Mouse (Mus musculus): ENCODE data around the gene Aldh1l1.

Aldh1l1 gene

DNA sequence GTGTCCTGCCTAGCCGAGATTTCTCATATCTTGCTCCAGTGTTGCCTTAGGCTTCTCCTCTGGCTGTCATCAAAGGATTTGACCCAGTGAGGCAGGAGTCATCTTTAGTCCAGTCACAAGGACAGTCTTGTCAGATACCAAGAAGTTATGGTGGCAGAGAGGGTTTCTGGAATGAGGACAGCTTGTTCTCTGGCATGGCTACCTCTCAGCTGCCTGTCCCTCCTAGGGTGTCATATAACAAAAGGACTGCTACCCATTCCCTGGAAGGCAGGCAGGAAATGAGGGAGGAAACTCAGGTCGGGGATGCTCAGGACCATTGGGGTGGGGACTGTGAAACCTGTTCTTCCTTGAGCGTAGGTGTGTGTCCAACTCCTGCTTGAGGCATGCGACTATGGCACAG lies 14.1 kb upstream of the Aldh1l1 start:
- DNase-seq (ENCODE audit: low read depth, low spot score) = no peak

DNA sequence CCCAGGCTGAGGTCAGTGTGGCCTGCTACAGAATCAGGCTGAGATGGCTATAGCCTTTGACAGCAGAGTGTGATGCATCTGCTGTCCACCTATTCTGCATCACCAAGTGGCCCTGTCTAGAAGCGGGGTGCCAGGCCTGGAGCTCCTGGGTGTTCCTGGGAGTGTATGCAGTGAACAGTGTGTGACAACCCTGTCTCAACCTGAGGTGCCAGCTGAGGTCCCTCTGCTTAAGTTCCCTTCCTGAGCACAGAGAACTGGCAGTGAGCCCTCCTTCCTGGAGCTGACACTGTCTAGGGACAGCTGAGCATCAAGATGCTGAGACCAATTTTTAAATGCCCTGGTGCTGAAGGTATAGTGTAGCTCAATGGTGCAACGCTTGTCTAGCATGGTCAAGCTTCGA lies 13.5 kb upstream of the Aldh1l1 start:
- DNase-seq (ENCODE audit: low read depth, low spot score) = no peak

DNA sequence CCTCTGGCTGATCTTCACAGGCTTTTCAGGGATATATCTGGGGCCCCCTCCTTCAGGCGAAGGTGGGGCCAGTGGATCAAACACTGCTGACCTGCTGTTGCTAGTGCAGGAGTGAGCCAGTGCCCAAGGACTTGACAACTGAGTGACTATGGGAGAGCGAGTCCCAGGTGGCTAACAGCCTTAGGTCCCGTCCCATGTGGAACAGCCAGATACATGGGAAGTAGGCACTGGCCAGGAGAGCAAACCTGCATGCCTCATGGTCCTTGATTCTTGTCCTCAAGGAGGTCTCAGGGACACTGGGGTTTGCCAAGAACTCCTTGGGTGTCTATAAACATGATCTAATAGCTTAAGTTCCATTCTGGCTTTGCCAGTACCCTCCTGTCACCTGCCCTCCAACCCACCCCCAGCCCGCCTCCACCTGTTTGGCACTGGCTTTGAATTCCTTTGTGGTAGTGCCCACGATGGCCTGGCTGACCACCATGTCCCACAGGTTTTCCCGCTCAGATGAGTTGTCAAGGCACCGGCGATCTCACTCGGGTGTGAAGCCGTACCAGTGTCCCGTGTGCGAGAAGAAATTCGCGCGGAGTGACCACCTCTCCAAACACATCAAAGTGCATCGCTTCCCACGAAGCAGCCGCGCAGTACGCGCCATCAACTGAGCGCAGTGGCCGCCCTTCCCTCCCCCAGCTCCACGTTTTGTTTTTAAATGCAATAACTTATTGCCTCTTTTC lies 12.4 kb upstream of the Aldh1l1 start:
- no peak for DNase-seq (ENCODE audit: low read depth, low spot score)

DNA sequence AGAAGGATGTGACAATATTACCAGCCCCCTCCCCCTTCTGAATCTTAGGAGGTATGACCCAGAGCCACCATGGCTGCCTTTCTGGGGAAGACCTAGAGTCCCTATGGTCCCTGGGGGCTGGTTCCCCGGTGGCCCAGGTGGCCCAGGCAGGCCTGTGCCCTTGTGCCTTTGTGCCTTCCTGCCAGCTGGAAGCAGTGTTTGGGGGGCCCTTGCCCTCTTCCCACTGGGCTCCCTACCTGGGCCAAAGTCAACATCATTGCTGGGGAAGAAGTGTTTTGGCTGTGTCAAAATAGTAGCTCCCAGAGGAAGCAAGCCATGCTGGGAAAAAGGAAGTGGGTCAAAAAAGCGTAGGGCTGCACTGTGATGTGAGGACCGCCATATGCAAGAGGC lies 11.9 kb upstream of the Aldh1l1 start:
- no peak for DNase-seq (ENCODE audit: low read depth, low spot score)

DNA sequence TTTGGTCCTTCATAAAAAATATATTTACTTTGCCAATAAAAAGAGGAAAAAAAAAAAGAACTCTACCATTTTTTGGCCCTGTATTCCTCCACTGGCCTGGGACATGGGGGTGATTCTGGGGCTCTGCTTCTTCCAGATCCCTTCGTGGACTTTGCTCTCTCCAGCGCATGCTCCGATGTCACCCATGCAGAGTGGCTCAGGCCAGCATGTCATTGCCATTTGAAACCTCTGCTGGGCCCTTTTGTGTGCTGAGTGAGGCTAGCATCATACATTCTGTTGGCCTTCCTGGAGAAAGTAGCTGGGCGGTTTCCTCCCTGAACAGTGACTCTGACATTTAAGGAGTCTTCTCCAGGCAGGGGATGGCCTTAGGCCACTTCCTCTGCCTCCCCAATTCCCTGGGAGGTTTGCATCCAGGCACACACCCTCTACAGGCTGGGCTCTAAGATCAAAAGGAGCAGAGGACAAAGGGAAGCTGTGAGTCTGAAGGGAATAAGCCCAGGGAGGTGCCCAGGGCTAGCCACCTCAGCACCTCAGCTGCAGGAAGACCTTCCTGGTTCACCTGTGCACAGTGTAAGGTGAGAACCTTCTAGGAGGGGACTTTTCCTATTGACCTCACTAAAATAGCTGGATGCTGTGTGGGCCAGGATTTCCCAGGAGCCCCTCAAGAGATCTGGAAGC lies 10.9 kb upstream of the Aldh1l1 start:
- no peak for DNase-seq (ENCODE audit: low read depth, low spot score)

DNA sequence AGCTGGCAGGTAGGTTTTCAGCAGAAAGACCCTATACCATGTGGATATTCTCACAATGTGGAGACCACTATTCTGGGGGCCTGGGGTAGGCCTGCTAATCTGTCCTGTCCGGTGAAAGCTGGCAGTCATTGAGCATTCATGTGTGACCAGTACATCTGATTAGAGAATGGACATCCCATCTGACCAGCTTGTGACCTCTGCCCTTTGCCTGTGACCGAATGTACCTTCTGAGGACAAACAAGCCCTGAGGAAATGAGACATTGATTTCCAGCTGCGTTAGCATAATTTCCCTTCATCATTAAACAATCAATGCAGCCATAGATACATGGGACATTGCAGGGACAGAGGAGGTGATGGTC lies 10.4 kb upstream of the Aldh1l1 start:
- DNase-seq (ENCODE audit: low read depth, low spot score) = no peak

DNA sequence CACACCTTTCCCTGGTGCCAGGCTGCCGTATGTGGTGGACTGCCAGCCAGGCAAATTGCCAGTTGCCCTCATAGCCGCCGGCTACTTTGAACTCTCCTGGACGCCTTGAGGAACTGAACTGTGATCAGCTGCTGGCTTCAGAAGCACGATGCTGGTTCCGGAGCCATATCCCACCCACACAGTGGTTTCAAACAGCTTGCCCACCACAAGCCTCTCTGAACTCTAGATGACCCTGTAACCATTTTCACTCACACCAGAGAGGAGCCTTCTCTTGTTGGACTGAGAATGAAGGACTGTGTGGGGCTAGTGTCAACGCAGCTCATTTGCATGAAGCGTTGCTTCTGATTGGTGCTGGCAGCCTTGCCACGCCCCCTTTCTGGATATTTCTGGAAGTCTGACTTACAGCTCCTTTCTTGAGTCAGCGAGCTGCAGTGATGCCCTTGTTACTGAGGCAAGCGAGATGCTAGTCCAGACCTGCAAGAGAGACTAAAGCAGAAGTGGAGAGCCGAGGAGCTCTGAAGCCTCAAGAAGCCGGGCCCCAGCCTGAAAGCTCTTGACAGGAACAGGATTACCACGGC lies 9.2 kb upstream of the Aldh1l1 start:
- DNase-seq (ENCODE audit: low read depth, low spot score) = no peak

DNA sequence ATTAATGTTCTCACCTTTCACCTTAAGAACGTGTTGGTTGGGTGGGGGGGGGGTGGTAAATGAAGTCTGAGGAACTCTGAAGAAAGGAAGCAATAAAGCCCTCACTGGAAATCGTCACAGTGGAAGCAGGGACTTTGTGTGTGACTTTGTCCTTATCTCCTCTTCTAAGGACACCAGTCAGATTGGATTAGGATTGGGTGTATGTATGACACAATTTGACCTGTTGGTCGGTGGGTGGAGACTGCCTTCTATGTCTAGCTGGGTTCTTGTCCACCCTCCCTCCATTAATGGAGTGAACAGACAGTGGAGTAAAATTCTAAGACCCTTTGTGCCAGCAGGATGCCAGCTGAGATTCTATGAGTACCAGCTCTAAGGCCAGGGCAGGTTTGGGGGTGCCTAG lies 2.0 kb upstream of the Aldh1l1 start:
- DNase-seq (ENCODE audit: low read depth, low spot score) = no peak

DNA sequence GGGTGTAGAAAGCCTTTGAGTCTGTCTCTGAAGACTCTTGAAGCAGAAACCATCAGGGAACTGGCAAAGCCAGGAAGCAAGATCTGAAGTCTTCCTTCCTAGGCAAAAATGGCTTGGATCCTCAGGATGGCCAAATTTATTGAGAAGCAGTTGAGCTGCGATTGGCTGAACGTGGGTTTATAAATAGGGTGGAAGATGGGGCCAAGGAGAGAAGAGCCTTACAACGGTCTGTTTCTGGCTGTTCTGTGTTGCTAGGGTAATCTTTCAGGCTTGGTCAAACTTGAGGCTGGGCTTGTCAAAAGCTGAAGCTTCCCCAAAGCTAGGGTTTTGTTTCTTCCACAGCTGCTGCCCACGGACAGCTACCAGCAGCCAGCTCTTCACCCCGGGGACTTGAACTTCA lies 1.4 kb upstream of the Aldh1l1 start:
- DNase-seq (ENCODE audit: low read depth, low spot score) = no peak

DNA sequence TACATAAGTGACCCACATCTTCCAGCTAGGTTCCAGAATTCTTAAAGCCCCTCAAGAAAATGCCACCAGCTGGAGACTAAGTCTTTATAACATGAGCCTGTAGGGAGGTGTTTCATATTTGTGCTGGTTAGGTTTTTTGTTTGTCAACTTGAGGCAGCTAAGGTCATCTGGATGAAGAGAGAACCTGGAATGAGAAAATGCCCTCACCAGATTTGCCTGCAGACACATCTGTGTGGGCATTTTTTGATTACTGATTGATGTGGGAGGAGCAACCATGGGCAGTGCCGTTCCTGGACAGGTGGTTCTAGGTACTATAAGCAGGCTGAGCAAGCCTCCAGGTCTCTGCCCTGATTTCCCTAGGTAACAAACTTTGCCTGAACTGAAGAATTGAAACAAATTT lies 1.3 kb downstream of the Aldh1l1 start:
- no peak for DNase-seq (ENCODE audit: low read depth, low spot score)

DNA sequence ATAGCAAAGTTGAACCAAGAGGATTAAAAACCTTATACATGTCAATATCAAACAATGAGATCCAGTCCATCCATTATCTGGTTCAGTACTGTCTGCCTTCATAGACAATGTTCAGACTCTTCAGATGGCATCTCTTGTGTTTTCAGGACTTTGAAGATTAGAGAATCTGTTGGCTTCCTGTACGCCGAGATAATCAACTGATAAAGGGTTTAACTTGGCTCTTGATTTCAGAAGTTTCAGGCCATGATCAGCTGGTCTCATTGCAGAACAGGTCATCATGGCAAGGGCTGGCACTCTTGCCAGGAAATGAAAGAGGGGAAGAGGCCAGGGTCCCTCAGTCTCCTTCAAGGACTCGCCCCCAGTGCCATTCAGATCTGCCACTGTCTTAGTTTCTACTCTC lies 3.3 kb downstream of the Aldh1l1 start:
- DNase-seq (ENCODE audit: low read depth, low spot score) = no peak

DNA sequence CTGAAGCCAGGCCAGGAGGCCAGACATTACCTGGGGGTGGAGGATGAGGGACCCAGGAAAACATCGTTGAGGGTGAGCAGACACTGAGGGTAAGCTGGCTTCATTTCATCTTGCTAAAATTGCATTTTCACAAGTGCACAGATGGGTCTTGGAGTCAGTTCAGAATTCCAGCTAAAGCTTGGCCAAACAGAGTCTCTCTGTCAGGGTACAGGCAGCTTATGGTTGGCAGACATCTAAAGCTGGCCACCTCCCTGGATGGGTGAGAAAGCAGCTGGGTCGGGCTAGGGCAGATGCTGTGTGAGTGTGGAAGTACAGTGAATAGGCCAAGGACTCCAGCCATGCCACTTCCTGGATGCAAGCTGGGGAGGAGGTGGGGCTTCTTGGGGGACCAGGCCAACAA lies 4.7 kb downstream of the Aldh1l1 start:
- DNase-seq (ENCODE audit: low read depth, low spot score) = no peak

DNA sequence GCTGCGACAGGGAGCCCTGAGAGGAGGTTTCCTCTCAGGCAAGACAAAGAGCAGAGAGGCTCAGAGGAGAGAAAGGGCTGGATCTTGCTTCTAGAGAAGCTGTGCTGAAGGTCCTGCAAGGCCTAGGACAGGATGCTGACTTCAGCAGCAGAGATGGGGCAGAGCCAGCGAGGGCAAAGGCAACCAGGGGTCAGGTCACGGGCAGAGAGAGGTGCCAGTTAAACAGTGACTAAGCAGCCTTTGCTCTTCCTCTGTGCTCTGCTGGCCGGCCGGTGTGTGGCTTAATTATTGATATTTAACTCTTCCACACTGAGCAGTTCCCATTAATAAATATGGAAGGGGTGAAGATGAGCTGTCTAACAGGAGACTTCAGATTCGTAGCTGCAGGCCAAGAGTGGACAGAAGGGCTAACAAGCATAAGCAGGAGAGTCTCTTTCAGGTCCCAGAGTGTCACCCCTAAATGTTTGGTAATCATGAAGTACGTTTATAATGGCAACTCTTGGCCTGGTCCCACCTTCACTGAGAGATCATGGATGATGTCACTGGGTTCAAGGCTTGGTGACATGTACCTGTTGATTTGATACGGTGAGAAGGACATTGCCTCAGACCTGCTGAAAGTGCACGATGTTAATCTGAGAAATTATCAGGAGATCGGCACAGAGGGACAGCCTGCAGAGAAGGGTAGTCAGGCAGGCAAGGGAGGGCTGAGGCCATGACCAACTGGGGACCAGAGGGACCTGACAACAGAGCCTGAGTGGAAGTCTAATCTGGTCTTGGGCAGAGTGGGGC lies 5.9 kb downstream of the Aldh1l1 start:
- DNase-seq (ENCODE audit: low read depth, low spot score) = no peak

DNA sequence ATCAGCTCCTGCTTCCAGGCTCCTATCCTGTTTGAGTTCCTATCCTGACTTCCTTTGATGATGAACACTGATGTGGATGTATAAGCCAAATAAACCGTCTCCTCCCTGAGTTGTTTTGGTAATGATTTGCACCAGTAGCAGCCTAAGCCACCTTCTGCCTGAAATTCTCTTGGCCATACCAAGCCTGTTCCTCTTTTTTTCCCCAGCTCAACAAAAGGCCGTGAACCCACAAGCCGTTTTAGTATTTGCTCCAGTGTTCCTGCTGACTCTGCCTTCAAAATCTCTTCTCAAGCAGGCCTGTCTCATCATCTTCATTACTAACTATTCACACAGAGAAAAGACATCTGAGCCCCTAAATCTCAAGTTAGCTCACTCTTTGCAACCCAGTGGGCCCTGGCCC lies 7.9 kb downstream of the Aldh1l1 start:
- DNase-seq (ENCODE audit: low read depth, low spot score) = no peak

DNA sequence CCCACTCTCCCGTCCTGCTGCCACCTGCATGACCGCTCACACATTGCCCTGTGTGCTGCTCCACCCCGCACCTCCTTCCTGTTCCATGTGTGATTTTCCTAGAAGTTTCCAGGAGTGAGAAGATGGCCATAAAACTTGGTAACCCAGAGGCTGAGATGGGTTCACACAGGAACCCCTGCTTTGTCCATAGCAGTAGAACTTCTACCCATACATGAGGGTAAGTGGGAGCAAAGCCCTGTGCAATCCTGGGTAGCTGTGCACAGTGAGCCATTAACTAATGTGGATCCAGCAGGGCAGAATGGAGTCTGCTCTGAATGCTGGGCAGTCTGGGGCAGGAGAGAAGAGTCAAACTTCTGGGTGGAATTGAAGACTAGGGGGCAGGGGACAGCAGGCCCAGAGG lies 8.3 kb downstream of the Aldh1l1 start:
- DNase-seq (ENCODE audit: low read depth, low spot score) = no peak

DNA sequence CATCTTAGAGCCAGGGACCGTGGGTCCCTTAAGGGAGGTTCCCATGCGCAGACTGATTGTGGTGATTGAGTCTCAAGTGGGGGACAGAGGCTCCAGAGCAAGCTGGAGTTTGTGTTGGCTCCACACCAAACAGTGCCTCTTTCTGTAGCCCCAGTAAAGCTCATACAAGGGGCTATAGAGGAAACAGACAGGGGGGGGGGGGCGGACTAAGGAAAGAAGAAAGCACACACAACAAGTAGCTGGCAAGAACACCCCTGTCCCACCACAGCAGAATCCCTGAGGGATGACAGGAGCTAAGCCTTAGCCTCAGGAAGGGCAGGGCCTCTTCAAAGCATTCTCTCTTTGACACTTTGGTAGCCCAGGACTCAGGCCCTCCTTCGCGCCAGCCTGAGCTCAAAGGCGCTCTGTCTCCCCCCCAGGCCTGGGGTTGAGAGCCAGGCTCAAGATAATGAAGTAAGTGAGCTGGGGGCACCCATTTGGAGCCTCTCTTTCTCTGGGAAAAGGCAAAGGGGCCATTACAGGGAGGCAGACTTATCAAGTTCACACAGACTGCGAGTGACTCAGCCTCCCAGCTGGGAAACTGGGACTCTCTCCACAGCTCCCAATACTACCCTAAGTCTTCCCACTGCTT lies 9.2 kb downstream of the Aldh1l1 start:
- DNase-seq (ENCODE audit: low read depth, low spot score) = no peak

DNA sequence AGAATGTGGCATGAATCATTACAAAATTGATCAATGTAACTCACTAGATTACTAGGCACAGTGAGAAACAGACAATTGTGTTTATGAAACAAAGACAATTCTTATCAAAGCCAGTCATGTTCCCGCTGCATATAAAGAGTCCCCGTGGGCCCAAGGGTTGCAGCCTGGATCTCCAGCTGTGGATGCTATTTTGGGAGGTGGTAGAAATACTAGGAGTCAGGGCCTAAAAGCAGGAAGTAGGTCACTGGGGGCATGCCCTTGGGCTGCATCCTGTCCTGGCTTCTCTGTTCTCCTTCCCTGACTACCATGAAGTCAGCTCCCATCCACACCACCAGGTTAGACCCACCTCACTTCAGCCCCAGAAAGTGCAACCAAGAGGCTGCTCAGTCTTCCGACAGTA lies 10.0 kb downstream of the Aldh1l1 start:
- no peak for DNase-seq (ENCODE audit: low read depth, low spot score)

DNA sequence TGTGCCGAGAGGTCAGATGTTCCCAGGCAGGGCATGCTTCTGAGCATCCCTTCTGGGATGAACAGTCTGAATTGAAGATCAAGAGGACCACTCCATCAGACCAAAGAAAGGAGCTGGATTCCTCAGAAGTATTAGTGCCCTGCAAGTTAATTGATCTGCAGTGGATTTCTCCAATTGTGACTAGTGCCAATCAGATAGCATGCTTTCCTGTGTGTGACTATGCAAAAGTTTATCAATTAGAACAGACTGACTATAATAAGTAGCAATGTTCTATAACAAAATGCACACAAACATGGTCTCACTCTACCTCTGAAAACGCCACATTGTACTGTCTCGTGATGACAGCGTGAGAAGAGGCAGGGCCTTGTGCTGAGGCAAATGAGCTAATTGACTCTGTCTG lies 13.3 kb downstream of the Aldh1l1 start:
- no peak for DNase-seq (ENCODE audit: low read depth, low spot score)

DNA sequence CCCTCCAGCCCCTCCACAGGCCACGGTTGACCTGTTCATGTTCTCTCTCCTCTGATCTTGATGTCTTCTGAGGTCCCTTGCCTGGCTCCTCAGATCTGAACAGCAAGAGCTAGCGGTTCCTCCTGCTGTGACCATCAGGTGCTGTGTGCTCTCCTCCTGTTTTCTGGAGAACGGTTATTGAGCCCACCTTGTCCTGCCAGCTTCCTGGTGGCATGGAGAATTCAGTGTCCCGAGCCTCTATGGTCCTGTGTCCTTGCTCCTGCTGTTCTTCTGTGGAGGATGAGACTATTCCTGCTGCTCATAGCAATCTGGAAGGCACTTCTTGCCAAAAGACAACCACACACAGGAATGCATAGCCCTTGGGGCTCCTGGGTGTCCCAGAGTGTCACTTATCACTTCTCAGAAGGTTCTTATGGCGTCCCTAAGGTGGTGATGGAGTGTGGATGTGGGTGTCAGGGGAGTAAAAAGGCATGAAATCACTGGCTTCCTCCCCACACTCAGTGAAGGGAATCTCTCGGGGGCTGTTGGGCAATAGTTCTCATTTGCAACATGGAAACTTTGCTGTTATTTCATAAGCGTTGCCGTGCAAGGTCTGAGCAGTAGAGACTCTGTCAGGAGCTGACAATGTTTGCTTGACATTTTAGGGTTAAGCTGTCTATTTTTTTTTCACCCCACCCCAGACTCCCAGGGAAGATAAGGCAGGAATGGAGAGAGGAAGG lies 15.2 kb downstream of the Aldh1l1 start:
- no peak for DNase-seq (ENCODE audit: low read depth, low spot score)

DNA sequence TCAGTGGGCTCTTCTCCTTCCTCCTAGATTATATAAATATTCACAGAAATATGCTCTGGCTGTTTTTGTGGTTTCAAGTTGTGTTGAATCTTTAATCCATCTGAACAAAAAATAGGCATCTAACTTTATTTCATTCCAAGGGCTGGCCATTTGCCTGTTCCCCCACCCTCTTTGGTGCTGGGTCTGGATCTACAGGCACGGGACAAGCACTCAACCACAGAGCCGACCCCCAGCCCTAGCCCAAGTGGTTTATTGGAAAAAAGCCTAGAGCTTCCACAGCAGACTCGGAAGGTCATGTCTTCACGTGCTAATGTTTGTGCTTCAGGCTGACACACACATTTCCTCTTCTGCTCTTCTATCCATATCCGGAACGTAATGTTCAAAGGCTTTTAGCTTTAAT lies 19.7 kb downstream of the Aldh1l1 start:
- DNase-seq (ENCODE audit: low read depth, low spot score) = no peak

DNA sequence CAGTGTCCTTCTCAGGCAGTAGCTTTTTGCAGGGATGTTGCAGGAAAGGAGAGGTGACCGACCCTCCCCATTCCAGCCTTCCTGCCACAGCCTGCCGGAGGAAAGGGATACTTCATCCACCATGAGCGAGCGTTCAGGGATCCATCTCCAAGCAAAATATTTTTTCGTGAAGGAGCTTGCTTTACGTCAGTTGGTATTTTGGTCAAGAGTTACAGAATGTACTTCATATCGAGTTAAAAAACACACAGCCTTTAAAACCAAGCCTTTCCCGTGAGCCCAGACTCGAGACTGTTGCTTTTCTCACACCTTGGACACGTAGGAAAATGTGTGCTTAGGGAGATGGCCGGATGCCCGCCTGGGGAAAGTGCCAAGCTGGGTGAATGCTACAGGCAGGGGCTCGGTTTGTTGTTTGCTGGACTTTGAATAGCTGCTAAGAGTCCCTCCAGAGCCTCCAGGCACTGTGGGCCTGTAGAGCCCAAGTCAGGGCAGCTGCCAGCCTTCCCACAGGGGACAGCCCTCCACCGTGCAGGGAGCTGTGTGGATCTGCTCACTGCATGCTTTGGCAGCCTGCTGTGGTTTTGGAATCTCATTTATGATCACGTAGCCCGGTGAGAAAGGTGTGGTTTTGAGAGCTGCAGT lies 20.6 kb downstream of the Aldh1l1 start:
- DNase-seq (ENCODE audit: low read depth, low spot score) = no peak
